Mouse (Mus musculus): ENCODE data around the gene Cab39l. TPM values are rescaled to one million over a fixed set of nuclear protein-coding genes. Genes with fewer than 3 reads are reported as not detected.

The Cab39l gene
- polyA plus RNA-seq, 1 experiment from 2014 or later = 47.7 TPM

DNA sequence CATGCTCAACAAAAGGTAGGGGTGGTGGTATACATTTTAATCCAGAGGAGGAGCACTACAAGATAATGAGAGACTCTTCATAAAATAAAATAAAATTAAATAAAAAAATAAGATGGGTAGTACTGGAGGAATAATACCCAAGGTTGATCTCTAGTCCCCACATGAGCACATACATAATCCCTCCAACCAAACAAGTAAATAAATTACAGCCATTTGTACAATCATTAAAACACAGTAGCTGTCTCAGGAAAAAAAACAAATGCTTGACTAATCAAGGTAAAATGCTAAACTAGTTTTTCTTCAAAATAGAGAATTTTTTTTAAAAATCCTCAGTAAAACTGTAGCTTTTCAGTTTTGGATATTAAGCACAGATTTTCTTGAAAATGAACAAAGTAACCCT is 5.6 kb upstream of the Cab39l start:
- Histone ChIP-seq H3K4me3 (ENCODE audit: low read depth, low read length) (no peak overlapping the region), H3K4me1 (replicated peaks; ENCODE audit: control insufficient read depth, insufficient read depth, low read length) (no peaks in the 10 kb centered on the region), H3K27me3 (ENCODE audit: control insufficient read depth, insufficient read depth, low read length) (no peaks in the 10 kb centered on the region), H3K4me2 (replicated peaks; ENCODE audit: low read depth, low read length) (no peak overlapping the region), H3K36me3 (ENCODE audit: control insufficient read depth, insufficient read depth, low read length) (no peaks in the 10 kb centered on the region), H3K9ac (ENCODE audit: low read depth, low read length) (no peak overlapping the region), H3K27ac (ENCODE audit: low read depth, low read length) (no peak overlapping the region), H3K9me3 (ENCODE audit: control insufficient read depth, low read length) (no peaks in the 10 kb centered on the region)
- DNase-seq (ENCODE audit: low spot score) (no peak), ATAC-seq (ENCODE audit: low FRiP score) (no peak)

DNA sequence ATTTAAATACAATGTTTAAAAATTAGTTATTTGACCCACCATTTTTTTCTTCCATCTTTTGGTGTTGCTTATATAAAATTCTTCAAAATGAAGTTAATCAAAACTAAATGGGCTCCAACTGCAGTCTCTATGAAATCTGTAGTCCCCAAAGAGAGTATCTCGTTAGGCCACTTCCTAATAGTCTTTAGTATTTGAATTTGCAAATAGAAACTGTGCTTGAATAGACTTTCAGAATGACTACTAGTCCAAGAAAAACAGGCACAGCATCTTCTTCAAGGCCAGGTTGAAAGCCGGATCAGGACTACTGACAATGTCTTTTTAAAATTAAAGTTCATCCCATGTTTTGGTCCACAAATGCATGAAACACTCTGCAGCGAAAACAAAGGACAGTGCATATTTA is 3.4 kb upstream of the Cab39l start:
- no peak for ATAC-seq (ENCODE audit: low FRiP score)
- Histone ChIP-seq H3K9me3 (ENCODE audit: control insufficient read depth, low read length) (no peaks in the 10 kb centered on the region), H3K4me1 (replicated peaks; ENCODE audit: control insufficient read depth, insufficient read depth, low read length) (no peaks in the 10 kb centered on the region), H3K36me3 (ENCODE audit: control insufficient read depth, insufficient read depth, low read length) (no peaks in the 10 kb centered on the region), H3K9ac (ENCODE audit: low read depth, low read length) (no peak overlapping the region), H3K27ac (ENCODE audit: low read depth, low read length) (no peak overlapping the region), H3K4me2 (replicated peaks; ENCODE audit: low read depth, low read length) (no peak overlapping the region), H3K27me3 (ENCODE audit: control insufficient read depth, insufficient read depth, low read length) (no peaks in the 10 kb centered on the region), H3K4me3 (ENCODE audit: low read depth, low read length) (no peak overlapping the region)
- WGBS = 93% methylated on average over 3 of the region's 3 CpGs
- no peak for DNase-seq (ENCODE audit: low spot score)

DNA sequence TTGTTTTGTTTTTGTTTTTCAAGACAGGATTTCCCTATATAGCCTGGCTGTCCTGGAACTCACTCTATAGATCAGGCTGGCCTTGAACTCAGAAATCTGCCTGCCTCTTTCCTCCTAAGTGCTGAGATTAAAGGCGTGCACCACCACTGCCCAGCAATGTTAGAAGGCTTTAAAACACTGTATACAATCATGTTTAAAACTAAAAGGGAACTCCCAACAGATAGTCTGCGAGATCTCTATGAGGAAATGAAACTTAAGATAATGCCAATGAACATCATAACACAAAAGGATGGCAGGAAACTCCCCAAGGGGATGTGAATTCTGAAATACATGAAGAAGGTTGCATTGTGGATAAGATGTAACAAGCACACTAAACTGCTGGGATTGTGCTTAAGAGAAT is 2.3 kb upstream of the Cab39l start:
- H3K4me1 ChIP-seq (replicated peaks; ENCODE audit: control insufficient read depth, insufficient read depth, low read length) = no peaks in the 10 kb centered on the region
- no peak overlapping the region for H3K4me3 ChIP-seq (ENCODE audit: low read depth, low read length)
- no peaks in the 10 kb centered on the region for H3K9me3 ChIP-seq (ENCODE audit: control insufficient read depth, low read length)
- H3K9ac ChIP-seq (ENCODE audit: low read depth, low read length) = no peak overlapping the region
- WGBS = 90% methylated on average over 2 of the region's 2 CpGs
- ATAC-seq (ENCODE audit: low FRiP score) (no peak), DNase-seq (ENCODE audit: low spot score) (no peak)
- no peak overlapping the region for H3K27ac ChIP-seq (ENCODE audit: low read depth, low read length)
- H3K4me2 ChIP-seq (replicated peaks; ENCODE audit: low read depth, low read length) = no peak overlapping the region
- no peaks in the 10 kb centered on the region for H3K27me3 ChIP-seq (ENCODE audit: control insufficient read depth, insufficient read depth, low read length)
- H3K36me3 ChIP-seq (ENCODE audit: control insufficient read depth, insufficient read depth, low read length) = no peaks in the 10 kb centered on the region

DNA sequence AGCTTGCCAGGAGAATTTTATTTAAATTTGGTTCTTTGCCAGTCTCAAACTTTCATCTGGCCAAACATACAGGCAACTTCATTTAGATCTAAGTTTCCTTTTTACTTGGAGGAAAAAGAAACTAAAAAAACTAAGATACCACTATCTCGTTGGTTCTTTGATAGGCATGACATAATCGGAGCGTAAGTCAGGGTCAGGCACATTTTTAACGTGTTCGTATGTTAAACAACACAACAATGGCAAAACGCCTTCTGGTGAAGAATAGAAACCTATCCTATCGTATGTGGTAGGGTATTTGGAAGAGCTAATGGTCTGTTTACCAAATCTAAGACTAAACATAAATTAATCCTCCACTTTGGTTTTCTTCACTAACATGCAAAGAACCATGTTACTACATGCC is 733 bp upstream of the Cab39l start:
- no peaks in the 10 kb centered on the region for H3K36me3 ChIP-seq (ENCODE audit: control insufficient read depth, insufficient read depth, low read length)
- no peaks in the 10 kb centered on the region for H3K4me1 ChIP-seq (replicated peaks; ENCODE audit: control insufficient read depth, insufficient read depth, low read length)
- H3K4me3 ChIP-seq (ENCODE audit: low read depth, low read length) = peak overlapping the region; percentile 64
- DNase-seq (ENCODE audit: low spot score) (no peak), ATAC-seq (ENCODE audit: low FRiP score) (no peak)
- H3K9ac ChIP-seq (ENCODE audit: low read depth, low read length) = peak overlapping the region; percentile 74
- H3K27ac ChIP-seq (ENCODE audit: low read depth, low read length) = no peak overlapping the region
- WGBS = 18% methylated on average over 7 of the region's 7 CpGs
- H3K27me3 ChIP-seq (ENCODE audit: control insufficient read depth, insufficient read depth, low read length) = no peaks in the 10 kb centered on the region
- H3K4me2 ChIP-seq (replicated peaks; ENCODE audit: low read depth, low read length) = peak overlapping the region; percentile 47
- no peaks in the 10 kb centered on the region for H3K9me3 ChIP-seq (ENCODE audit: control insufficient read depth, low read length)

DNA sequence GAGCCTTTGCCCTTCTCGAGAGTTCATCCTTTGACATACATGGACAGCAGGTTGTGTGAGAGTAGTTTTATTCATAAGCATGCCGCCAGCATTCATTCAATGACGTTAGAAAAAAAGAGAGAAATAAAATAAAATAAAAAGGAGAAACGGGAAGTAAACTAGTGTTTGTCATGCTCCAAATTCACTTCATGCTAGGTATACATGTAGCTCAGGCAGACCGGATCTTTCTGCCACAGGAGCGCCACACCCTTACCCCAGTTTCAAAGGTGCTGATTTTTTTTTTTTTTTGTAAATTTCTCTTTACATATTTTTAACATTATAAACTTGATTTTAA is 667 bp downstream of the Cab39l start:
- Histone ChIP-seq H3K4me3 (ENCODE audit: low read depth, low read length) (peak overlapping the region; percentile 64), H3K4me1 (replicated peaks; ENCODE audit: control insufficient read depth, insufficient read depth, low read length) (no peaks in the 10 kb centered on the region), H3K36me3 (ENCODE audit: control insufficient read depth, insufficient read depth, low read length) (no peaks in the 10 kb centered on the region), H3K4me2 (replicated peaks; ENCODE audit: low read depth, low read length) (peak overlapping the region; percentile 75), H3K9ac (ENCODE audit: low read depth, low read length) (peak overlapping the region; percentile 74), H3K27me3 (ENCODE audit: control insufficient read depth, insufficient read depth, low read length) (no peaks in the 10 kb centered on the region), H3K9me3 (ENCODE audit: control insufficient read depth, low read length) (no peaks in the 10 kb centered on the region), H3K27ac (ENCODE audit: low read depth, low read length) (no peak overlapping the region; the same call in 1 of the 2 replicates)
- WGBS = 17% methylated on average over 6 of the region's 6 CpGs
- DNase-seq (ENCODE audit: low spot score) (no peak), ATAC-seq (ENCODE audit: low FRiP score) (no peak)

DNA sequence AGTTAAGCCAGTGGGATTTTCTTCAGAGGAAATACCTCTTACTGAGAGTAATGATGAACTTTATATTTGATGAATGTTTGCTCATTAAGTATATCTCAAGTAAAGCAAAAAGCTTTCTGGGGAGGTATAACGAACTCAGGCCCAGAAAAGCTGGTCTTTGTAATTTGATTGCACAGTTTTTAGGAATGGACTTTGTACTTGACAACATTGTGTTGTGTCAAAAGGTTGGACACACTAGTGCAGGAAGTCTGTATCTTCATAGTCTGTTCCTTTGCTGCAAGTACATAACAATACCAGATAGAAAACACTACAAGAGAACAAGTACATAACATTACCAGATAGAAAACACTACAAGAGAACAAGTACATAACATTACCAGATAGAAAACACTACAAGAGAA is 4.6 kb downstream of the Cab39l start:
- no peak for ATAC-seq (ENCODE audit: low FRiP score)
- Histone ChIP-seq H3K36me3 (ENCODE audit: control insufficient read depth, insufficient read depth, low read length) (no peaks in the 10 kb centered on the region), H3K4me2 (replicated peaks; ENCODE audit: low read depth, low read length) (no peak overlapping the region), H3K27ac (ENCODE audit: low read depth, low read length) (no peak overlapping the region), H3K4me3 (ENCODE audit: low read depth, low read length) (no peak overlapping the region), H3K9ac (ENCODE audit: low read depth, low read length) (no peak overlapping the region), H3K27me3 (ENCODE audit: control insufficient read depth, insufficient read depth, low read length) (no peaks in the 10 kb centered on the region), H3K9me3 (ENCODE audit: control insufficient read depth, low read length) (no peaks in the 10 kb centered on the region), H3K4me1 (replicated peaks; ENCODE audit: control insufficient read depth, insufficient read depth, low read length) (no peaks in the 10 kb centered on the region)
- DNase-seq (ENCODE audit: low spot score) = no peak
- 91% methylated on average over 1 of the region's 1 CpGs for WGBS

DNA sequence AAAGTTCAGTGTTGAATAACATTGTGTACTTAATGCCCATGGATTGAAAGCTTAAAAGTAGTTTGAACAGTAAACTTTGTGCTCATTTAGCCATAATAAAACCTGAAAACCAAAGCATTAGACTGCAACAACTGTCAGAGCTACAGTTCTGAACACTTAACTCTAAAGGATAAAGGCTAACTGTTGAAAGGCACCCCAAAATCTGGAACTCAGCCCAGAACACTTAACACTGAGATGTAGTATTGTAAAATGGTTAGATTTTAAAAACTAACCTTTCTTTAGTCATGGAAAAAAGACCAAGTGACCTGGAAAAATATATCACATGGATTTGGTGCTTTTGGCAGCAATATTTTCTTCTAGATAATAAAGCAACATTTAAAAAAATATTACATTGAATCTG is 7.2 kb downstream of the Cab39l start:
- no peaks in the 10 kb centered on the region for H3K9me3 ChIP-seq (ENCODE audit: control insufficient read depth, low read length)
- no peak overlapping the region for H3K27ac ChIP-seq (ENCODE audit: low read depth, low read length)
- H3K27me3 ChIP-seq (ENCODE audit: control insufficient read depth, insufficient read depth, low read length) = no peaks in the 10 kb centered on the region
- H3K36me3 ChIP-seq (ENCODE audit: control insufficient read depth, insufficient read depth, low read length) = no peaks in the 10 kb centered on the region
- no peak overlapping the region for H3K4me3 ChIP-seq (ENCODE audit: low read depth, low read length)
- no peak overlapping the region for H3K9ac ChIP-seq (ENCODE audit: low read depth, low read length)
- no peak overlapping the region for H3K4me2 ChIP-seq (replicated peaks; ENCODE audit: low read depth, low read length)
- ATAC-seq (ENCODE audit: low FRiP score) = no peak
- DNase-seq (ENCODE audit: low spot score) = no peak
- no peaks in the 10 kb centered on the region for H3K4me1 ChIP-seq (replicated peaks; ENCODE audit: control insufficient read depth, insufficient read depth, low read length)

DNA sequence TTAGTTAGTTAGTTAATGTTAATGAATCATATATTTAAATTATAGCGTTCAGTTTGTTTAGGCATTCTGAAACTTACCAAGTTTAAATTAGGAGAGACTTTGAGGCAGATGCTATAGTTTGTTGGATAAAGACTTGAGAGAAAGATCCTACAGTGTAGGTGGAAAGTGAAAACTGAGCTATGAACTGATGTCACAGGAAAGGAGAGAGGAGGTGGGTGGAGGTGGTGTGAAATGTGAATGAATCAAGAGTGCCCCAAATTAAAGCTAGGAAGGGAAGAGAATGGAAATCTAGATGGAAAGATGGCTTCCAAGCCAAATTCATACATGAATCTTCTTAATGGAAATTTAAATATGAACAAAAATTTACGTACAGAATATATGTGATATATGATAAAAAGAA is 25.7 kb downstream of the Cab39l start:
- no peak overlapping the region for H3K4me3 ChIP-seq (ENCODE audit: low read depth, low read length)
- H3K27me3 ChIP-seq (ENCODE audit: control insufficient read depth, insufficient read depth, low read length) = no peaks in the 10 kb centered on the region
- H3K4me1 ChIP-seq (replicated peaks; ENCODE audit: control insufficient read depth, insufficient read depth, low read length) = no peaks in the 10 kb centered on the region
- DNase-seq (ENCODE audit: low spot score) (no peak), ATAC-seq (ENCODE audit: low FRiP score) (no peak)
- H3K36me3 ChIP-seq (ENCODE audit: control insufficient read depth, insufficient read depth, low read length) = no peaks in the 10 kb centered on the region
- H3K27ac ChIP-seq (ENCODE audit: low read depth, low read length) = no peak overlapping the region
- H3K4me2 ChIP-seq (replicated peaks; ENCODE audit: low read depth, low read length) = no peak overlapping the region
- H3K9ac ChIP-seq (ENCODE audit: low read depth, low read length) = no peak overlapping the region
- no peaks in the 10 kb centered on the region for H3K9me3 ChIP-seq (ENCODE audit: control insufficient read depth, low read length)
- 92% methylated on average over 2 of the region's 2 CpGs for WGBS

DNA sequence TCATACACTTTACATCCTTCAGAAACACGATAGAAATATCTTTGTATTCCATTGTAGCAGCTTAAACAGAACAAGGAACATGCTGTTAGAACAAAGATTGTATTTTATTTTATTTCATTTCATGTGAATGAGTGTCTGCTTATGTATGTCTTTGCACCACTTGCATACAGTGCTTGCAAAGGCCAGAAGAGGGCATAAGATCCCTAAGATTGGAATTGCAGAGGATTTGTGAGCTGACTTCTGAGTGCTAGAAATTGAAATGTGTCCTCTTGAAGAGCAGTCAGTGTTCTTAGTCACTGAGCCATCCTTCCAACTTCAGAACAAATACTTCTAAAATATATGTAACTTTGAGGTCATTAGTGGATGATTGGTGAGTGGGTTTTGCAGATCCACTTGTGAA is 27.0 kb downstream of the Cab39l start:
- ATAC-seq (ENCODE audit: low FRiP score) (no peak), DNase-seq (ENCODE audit: low spot score) (peak; percentile 2)
- Histone ChIP-seq H3K4me2 (replicated peaks; ENCODE audit: low read depth, low read length) (no peak overlapping the region), H3K27me3 (ENCODE audit: control insufficient read depth, insufficient read depth, low read length) (no peaks in the 10 kb centered on the region), H3K4me1 (replicated peaks; ENCODE audit: control insufficient read depth, insufficient read depth, low read length) (no peaks in the 10 kb centered on the region), H3K27ac (ENCODE audit: low read depth, low read length) (no peak overlapping the region), H3K9ac (ENCODE audit: low read depth, low read length) (no peak overlapping the region), H3K9me3 (ENCODE audit: control insufficient read depth, low read length) (no peaks in the 10 kb centered on the region), H3K36me3 (ENCODE audit: control insufficient read depth, insufficient read depth, low read length) (no peaks in the 10 kb centered on the region), H3K4me3 (ENCODE audit: low read depth, low read length) (no peak overlapping the region)
- WGBS = 74% methylated on average over 1 of the region's 1 CpGs

Data from hindbrain, embryonic 11.5 days (tissue).